Mouse (Mus musculus): ENCODE measurements around the gene Sik2. TPM values are rescaled to one million over a fixed set of nuclear protein-coding genes. Genes with fewer than 3 reads are reported as not detected.

Gene Sik2
- total RNA-seq, 1 experiment = 10.0 TPM

DNA sequence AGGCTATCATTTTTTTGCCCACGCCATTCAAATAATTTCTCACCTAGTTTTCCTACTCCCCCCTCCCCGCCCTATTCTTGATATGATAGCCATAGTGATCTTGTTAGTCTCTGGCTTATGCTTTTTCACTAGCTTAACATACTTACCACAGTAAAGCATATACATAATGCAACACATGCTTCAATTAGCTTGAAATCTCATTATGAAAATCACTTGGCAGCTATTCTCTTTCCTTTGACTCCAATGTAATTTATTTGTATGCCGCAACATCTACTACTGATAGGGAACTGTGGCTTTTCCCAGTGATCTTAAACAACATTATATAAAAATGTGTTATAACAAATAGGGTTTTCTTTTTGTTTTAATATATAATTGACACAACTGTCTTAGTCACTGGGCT, 53.7 kb downstream of the Sik2 start:
- H3K4me1 ChIP-seq (ENCODE audit: control insufficient read depth in 2 of 2, insufficient read depth in 2 of 2, low read length in 2 of 2, poor library complexity in 1 of 2) = no peaks in the 10 kb centered on the region
- H3K36me3 ChIP-seq (ENCODE audit: control insufficient read depth, insufficient read depth, low read length, poor library complexity, severe bottlenecking) = no peaks in the 10 kb centered on the region
- TF ChIP-seq CHD2 (IDR thresholded peaks at IDR 0.05; ENCODE audit: low read depth, low read length) (no peak), MAFK (IDR thresholded peaks at IDR 0.05; ENCODE audit: insufficient read depth, low read depth, low read length) (no peak), HCFC1 (IDR thresholded peaks at IDR 0.05; ENCODE audit: borderline replicate concordance, insufficient read depth, low read length) (no peak), ZNF384 (IDR thresholded peaks at IDR 0.05; ENCODE audit: low read depth, low read length) (no peak), ZC3H11A (IDR thresholded peaks at IDR 0.05; ENCODE audit: borderline replicate concordance, low read depth, low read length) (no peak)
- no peaks in the 10 kb centered on the region for H3K9me3 ChIP-seq (ENCODE audit: control insufficient read depth, insufficient read depth, low read depth, low read length)
- no peak overlapping the region for H3K27ac ChIP-seq (ENCODE audit: insufficient read depth, low read depth, low read length, poor library complexity, severe bottlenecking)
- no peak overlapping the region for H3K4me3 ChIP-seq (ENCODE audit: insufficient read depth in 1 of 2, low read depth in 1 of 2, low read length in 2 of 2, poor library complexity in 1 of 2, severe bottlenecking in 1 of 2)
- in situ Hi-C loops (cut with MboI; ENCODE audit: low sequenced_read_pairs in 2 of 2, unreplicated experiment in 2 of 2) = no loop called here
- no peak for DNase-seq (ENCODE audit: low read depth, low spot score)
- H3K9ac ChIP-seq (ENCODE audit: insufficient read depth, low read depth, low read length, poor library complexity, severe bottlenecking) = no peak overlapping the region

DNA sequence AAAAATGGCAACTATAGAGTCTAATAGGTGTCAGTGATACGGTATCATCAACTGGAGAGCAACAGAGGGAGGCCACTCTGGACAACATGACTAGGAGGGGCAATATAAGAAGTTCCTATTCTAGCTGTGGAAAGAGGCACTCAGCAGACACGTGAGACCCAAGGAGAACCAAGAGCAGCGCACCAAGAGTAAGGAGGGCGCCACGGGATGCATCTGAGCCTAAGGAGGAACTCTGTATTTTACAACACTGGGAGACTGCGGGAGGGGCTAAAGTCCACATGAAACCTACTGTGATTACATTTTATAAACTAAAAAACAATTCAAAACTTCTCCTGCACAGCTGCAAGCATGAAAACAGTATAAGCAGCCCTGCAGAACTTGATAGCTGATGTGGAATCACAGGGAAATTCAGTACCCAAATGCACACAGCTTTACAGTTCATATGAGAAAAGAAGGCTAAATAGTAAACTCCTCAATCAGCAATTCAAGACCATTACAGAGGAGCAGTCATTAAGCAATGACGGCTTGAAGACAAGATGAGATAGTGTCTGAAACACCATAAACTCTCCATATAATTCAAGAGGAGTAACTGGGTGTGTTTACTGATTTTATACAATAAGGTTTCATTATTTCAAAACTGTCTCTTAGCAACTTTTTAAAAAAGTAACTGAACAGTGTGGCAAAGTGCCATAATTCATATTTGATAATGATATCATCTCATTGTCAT, 60.6 kb downstream of the Sik2 start:
- no peaks in the 10 kb centered on the region for H3K9me3 ChIP-seq (ENCODE audit: control insufficient read depth, insufficient read depth, low read depth, low read length)
- H3K27ac ChIP-seq (ENCODE audit: insufficient read depth, low read depth, low read length, poor library complexity, severe bottlenecking) = no peak overlapping the region
- TF ChIP-seq CHD2 (IDR thresholded peaks at IDR 0.05; ENCODE audit: low read depth, low read length) (no peak), MAFK (IDR thresholded peaks at IDR 0.05; ENCODE audit: insufficient read depth, low read depth, low read length) (no peak), HCFC1 (IDR thresholded peaks at IDR 0.05; ENCODE audit: borderline replicate concordance, insufficient read depth, low read length) (no peak), ZNF384 (IDR thresholded peaks at IDR 0.05; ENCODE audit: low read depth, low read length) (no peak), ZC3H11A (IDR thresholded peaks at IDR 0.05; ENCODE audit: borderline replicate concordance, low read depth, low read length) (no peak)
- H3K4me1 ChIP-seq (ENCODE audit: control insufficient read depth in 2 of 2, insufficient read depth in 2 of 2, low read length in 2 of 2, poor library complexity in 1 of 2) = no peaks in the 10 kb centered on the region
- DNase-seq (ENCODE audit: low read depth, low spot score) = no peak
- H3K36me3 ChIP-seq (ENCODE audit: control insufficient read depth, insufficient read depth, low read length, poor library complexity, severe bottlenecking) = no peaks in the 10 kb centered on the region
- no peak overlapping the region for H3K4me3 ChIP-seq (ENCODE audit: insufficient read depth in 1 of 2, low read depth in 1 of 2, low read length in 2 of 2, poor library complexity in 1 of 2, severe bottlenecking in 1 of 2)
- H3K9ac ChIP-seq (ENCODE audit: insufficient read depth, low read depth, low read length, poor library complexity, severe bottlenecking) = no peak overlapping the region
- in situ Hi-C loops (cut with MboI; ENCODE audit: low sequenced_read_pairs in 2 of 2, unreplicated experiment in 2 of 2) = no loop called here

DNA sequence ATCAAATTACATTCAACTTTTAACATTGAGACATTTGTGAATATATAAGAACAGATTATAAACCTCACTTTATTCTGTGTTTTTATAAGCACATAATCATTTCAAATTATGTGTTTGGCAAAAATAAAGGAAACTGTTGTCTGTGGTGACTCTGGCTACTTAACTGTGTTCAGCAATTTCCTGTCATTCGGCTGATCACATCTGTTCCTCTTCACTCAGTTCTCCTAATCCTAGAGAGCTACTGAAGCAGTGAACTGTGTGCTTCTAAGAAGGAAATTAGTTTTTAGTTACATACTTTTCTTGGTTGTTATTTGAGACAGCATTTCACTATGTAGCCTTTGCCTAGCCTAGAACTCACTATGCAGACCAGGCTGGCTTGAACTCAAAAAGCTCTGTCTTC, 62.5 kb downstream of the Sik2 start:
- H3K4me3 ChIP-seq (ENCODE audit: insufficient read depth in 1 of 2, low read depth in 1 of 2, low read length in 2 of 2, poor library complexity in 1 of 2, severe bottlenecking in 1 of 2) = no peak overlapping the region
- no peak overlapping the region for H3K27ac ChIP-seq (ENCODE audit: insufficient read depth, low read depth, low read length, poor library complexity, severe bottlenecking)
- H3K9ac ChIP-seq (ENCODE audit: insufficient read depth, low read depth, low read length, poor library complexity, severe bottlenecking) = no peak overlapping the region
- H3K36me3 ChIP-seq (ENCODE audit: control insufficient read depth, insufficient read depth, low read length, poor library complexity, severe bottlenecking) = no peaks in the 10 kb centered on the region
- H3K4me1 ChIP-seq (ENCODE audit: control insufficient read depth in 2 of 2, insufficient read depth in 2 of 2, low read length in 2 of 2, poor library complexity in 1 of 2) = no peaks in the 10 kb centered on the region
- TF ChIP-seq CHD2 (IDR thresholded peaks at IDR 0.05; ENCODE audit: low read depth, low read length) (no peak), HCFC1 (IDR thresholded peaks at IDR 0.05; ENCODE audit: borderline replicate concordance, insufficient read depth, low read length) (no peak), MAFK (IDR thresholded peaks at IDR 0.05; ENCODE audit: insufficient read depth, low read depth, low read length) (no peak), ZNF384 (IDR thresholded peaks at IDR 0.05; ENCODE audit: low read depth, low read length) (no peak), ZC3H11A (IDR thresholded peaks at IDR 0.05; ENCODE audit: borderline replicate concordance, low read depth, low read length) (no peak)
- DNase-seq (ENCODE audit: low read depth, low spot score) = no peak
- no peaks in the 10 kb centered on the region for H3K9me3 ChIP-seq (ENCODE audit: control insufficient read depth, insufficient read depth, low read depth, low read length)
- in situ Hi-C loops (cut with MboI; ENCODE audit: low sequenced_read_pairs in 2 of 2, unreplicated experiment in 2 of 2) = no loop called here

DNA sequence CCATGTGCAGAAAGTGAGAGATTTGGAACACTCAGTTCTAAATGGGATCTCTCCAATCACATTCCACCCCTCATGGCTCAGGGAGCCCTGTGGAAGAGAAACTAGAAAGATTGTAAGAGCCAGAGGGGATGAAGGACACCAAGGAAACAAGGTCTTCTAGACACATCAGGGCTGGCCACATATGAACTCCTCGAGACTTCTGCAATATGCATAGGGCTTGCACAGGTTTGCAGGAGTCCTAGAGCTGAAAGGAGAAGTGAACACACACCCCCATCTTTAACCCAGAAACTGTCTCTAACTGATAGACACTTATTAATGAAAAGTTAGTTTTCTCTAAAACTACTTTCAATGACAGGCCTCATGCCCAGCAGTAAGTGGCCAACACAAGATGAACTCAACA, 64.0 kb downstream of the Sik2 start:
- H3K9ac ChIP-seq (ENCODE audit: insufficient read depth, low read depth, low read length, poor library complexity, severe bottlenecking) = no peak overlapping the region
- no peaks in the 10 kb centered on the region for H3K9me3 ChIP-seq (ENCODE audit: control insufficient read depth, insufficient read depth, low read depth, low read length)
- in situ Hi-C loops (cut with MboI; ENCODE audit: low sequenced_read_pairs in 2 of 2, unreplicated experiment in 2 of 2) = no loop called here
- DNase-seq (ENCODE audit: low read depth, low spot score) = no peak
- H3K4me1 ChIP-seq (ENCODE audit: control insufficient read depth in 2 of 2, insufficient read depth in 2 of 2, low read length in 2 of 2, poor library complexity in 1 of 2) = no peaks in the 10 kb centered on the region
- H3K4me3 ChIP-seq (ENCODE audit: insufficient read depth in 1 of 2, low read depth in 1 of 2, low read length in 2 of 2, poor library complexity in 1 of 2, severe bottlenecking in 1 of 2) = no peak overlapping the region
- H3K27ac ChIP-seq (ENCODE audit: insufficient read depth, low read depth, low read length, poor library complexity, severe bottlenecking) = no peak overlapping the region
- TF ChIP-seq ZNF384 (IDR thresholded peaks at IDR 0.05; ENCODE audit: low read depth, low read length) (no peak), HCFC1 (IDR thresholded peaks at IDR 0.05; ENCODE audit: borderline replicate concordance, insufficient read depth, low read length) (no peak), ZC3H11A (IDR thresholded peaks at IDR 0.05; ENCODE audit: borderline replicate concordance, low read depth, low read length) (no peak), MAFK (IDR thresholded peaks at IDR 0.05; ENCODE audit: insufficient read depth, low read depth, low read length) (no peak)
- H3K36me3 ChIP-seq (ENCODE audit: control insufficient read depth, insufficient read depth, low read length, poor library complexity, severe bottlenecking) = no peaks in the 10 kb centered on the region

Measured in ES-E14 (cell line).